Mouse (Mus musculus): ENCODE data around the gene Smpdl3a. TPM values are rescaled to one million over a fixed set of nuclear protein-coding genes. Genes with fewer than 3 reads are reported as not detected.

Smpdl3a gene
- polyA plus RNA-seq, 1 experiment from 2014 or later: 17.3 TPM

GRCm38 (mm10) chr10:57841638-57842509 lies 47.7 kb downstream of the Smpdl3a start:
- Histone ChIP-seq H3K36me3 (ENCODE audit: control insufficient read depth, insufficient read depth) (no peaks in the 10 kb centered on the region), H3K9ac (replicated peaks; ENCODE audit: low read depth, low read length) (no peak overlapping the region), H3K4me2 (ENCODE audit: low read length) (no peak overlapping the region), H3K4me3 (replicated peaks; ENCODE audit: low read length) (no peak overlapping the region), H3K27ac (ENCODE audit: low read length) (no peak overlapping the region), H3K27me3 (replicated peaks; ENCODE audit: control insufficient read depth, insufficient read depth, low read length) (no peaks in the 10 kb centered on the region), H3K4me1 (replicated peaks; ENCODE audit: control insufficient read depth, insufficient read depth, low read length) (no peaks in the 10 kb centered on the region), H3K9me3 (ENCODE audit: control insufficient read depth, low read length) (no peaks in the 10 kb centered on the region)
- peak; percentile 79 for ATAC-seq
- 39% methylated on average over 8 of the region's 8 CpGs for WGBS

DNA sequence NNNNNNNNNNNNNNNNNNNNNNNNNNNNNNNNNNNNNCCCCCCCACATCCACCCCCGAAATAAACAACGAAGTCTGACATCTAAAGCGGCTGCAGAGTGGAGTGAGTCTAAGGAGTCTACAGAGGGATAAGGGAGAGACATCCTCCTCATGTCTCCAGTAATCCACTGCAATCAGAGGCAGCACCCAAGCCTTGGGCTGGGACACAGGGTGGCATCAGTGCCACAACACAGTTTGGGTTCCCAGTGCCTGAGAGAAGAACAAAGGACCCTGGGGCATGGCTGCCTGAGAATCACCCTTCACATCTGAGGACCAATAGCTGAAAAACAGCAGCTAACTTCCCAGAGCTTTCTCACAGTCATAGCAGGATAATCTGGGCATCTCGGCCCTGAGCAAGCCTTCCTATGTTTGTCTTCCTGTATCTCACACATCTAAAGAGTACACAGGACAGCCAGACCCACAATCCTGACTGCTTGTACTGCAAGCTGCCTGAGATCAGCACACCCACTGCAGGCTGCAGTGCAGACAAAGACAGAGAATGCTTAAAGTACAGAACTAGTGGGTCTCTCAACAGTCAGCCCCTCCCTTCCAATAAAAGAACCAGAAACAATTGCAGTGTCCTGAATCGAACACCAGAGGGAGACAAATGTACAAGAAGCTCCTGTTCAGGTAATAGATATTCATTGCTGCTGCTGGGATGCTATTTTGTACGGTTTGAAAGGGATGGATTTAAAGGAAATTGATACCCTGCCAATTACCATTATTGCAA lies 54.0 kb downstream of the Smpdl3a start:
- H3K9ac ChIP-seq (replicated peaks; ENCODE audit: low read depth, low read length): no peak overlapping the region
- H3K27ac ChIP-seq (ENCODE audit: low read length): no peak overlapping the region
- H3K4me1 ChIP-seq (replicated peaks; ENCODE audit: control insufficient read depth, insufficient read depth, low read length): no peaks in the 10 kb centered on the region

More for the DNA sequence above, 54.0 kb downstream of the Smpdl3a start:
- WGBS: 55% methylated on average over 5 of the region's 6 CpGs
- Histone ChIP-seq H3K4me3 (replicated peaks; ENCODE audit: low read length) (no peak overlapping the region), H3K9me3 (ENCODE audit: control insufficient read depth, low read length) (no peaks in the 10 kb centered on the region), H3K36me3 (ENCODE audit: control insufficient read depth, insufficient read depth) (no peaks in the 10 kb centered on the region), H3K4me2 (ENCODE audit: low read length) (no peak overlapping the region), H3K27me3 (replicated peaks; ENCODE audit: control insufficient read depth, insufficient read depth, low read length) (no peaks in the 10 kb centered on the region)
- peak; percentile 88 for ATAC-seq

Other genes with a start within 250 kb of the Smpdl3a start
- gene Pkib, start 162.4 kb upstream of the Smpdl3a start, polyA plus RNA-seq (2015; fragmentation: Nextera tagmentation; extraction: Ambion mirVana): 2.2 and 2.7 TPM in 2 replicates
- gene Fabp7, start 9.5 kb upstream of the Smpdl3a start, polyA plus RNA-seq (2015; fragmentation: Nextera tagmentation; extraction: Ambion mirVana): 1,407 and 1,717 TPM in 2 replicates

All from forebrain, embryonic 16.5 days (tissue).